15 mouse cellular contexts compared by ENCODE assay signal in the genomic region with DNA sequence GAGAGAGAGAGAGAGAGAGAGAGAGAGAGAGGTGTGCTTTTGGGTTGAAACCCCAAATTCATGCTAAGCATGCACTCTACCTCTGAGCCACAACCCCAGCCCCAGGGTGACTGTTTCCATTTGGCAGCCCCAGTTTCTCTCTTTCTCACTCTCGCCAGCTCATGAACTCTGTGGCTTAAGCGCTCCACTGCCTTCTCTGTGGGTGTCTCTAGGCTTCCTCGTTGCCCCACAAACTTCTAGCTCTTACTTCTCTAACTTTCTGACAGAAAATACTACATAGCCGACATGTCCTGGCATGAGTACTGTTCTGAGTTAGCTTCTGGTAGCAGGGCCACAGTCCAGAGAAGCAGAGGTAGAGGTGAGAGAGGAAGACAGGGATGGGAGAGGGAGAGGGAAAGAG.
A peak's percentile ranks its signal among the peaks of the same experiment; 100 is the strongest.
DNase-seq lines count a peak whose midpoint lies in the region; ATAC-seq and TF ChIP-seq lines count a peak whose summit lies in the region.
"Had no signal": no experiment of that assay in that cellular context is flagged by ENCODE, and none has a peak within 500 bp of the region (broad histone marks: within the 10 kb centered on the region; RNA-seq: fewer than 3 reads in every experiment).

No protein-coding gene starts in this region.

- no peak overlapping the region for H3K27ac ChIP-seq in heart, postnatal 0 days (ENCODE audit: low read depth)
- peak overlapping the region; percentile 42; the same call in 1 of the 2 replicates for H3K27ac ChIP-seq in limb, embryonic 10.5 days
- H3K27ac ChIP-seq in stomach, embryonic 16.5 days (ENCODE audit: low read length), result peak overlapping the region; percentile 77
- H3K27ac ChIP-seq: lung, embryonic 15.5 days; neural tube, embryonic 12.5 days had no signal

- H3K27me3 ChIP-seq in heart, postnatal 0 days (ENCODE audit: control insufficient read depth, insufficient read depth, low read length), result no peaks in the 10 kb centered on the region
- H3K27me3 ChIP-seq in limb, embryonic 10.5 days (ENCODE audit: low read depth, poor library complexity, severe bottlenecking), result no peaks in the 10 kb centered on the region
- H3K27me3 ChIP-seq in stomach, embryonic 16.5 days (ENCODE audit: control insufficient read depth, insufficient read depth, low read length), result no peaks in the 10 kb centered on the region
- H3K27me3 ChIP-seq: embryonic facial prominence, embryonic 15.5 days; heart, embryonic 12.5 days; lung, embryonic 15.5 days; neural tube, embryonic 12.5 days had no signal

- TF ChIP-seq CTCF in heart, postnatal 0 days (IDR thresholded peaks at IDR 0.05; ENCODE audit: low read depth), result no peak

- ATAC-seq in heart, postnatal 0 days (ENCODE audit: insufficient read depth, low read depth), result no peak
- no peak for ATAC-seq in stomach, embryonic 16.5 days (ENCODE audit: insufficient read depth, low FRiP score)

- TF ChIP-seq EP300 in heart, postnatal 0 days (IDR thresholded peaks at IDR 0.05; ENCODE audit: low read depth), result no peak

- no peak overlapping the region for H3K9ac ChIP-seq in heart, postnatal 0 days (replicated peaks; ENCODE audit: low read depth, low read length)
- H3K9ac ChIP-seq in stomach, embryonic 16.5 days (ENCODE audit: low read length), result no peak overlapping the region
- H3K9ac ChIP-seq: embryonic facial prominence, embryonic 15.5 days; heart, embryonic 12.5 days; lung, embryonic 15.5 days; neural tube, embryonic 12.5 days had no signal

- H3K4me1 ChIP-seq in heart, postnatal 0 days (ENCODE audit: control insufficient read depth, insufficient read depth), result peaks cover 9% of the 10 kb centered on the region; the same call in 1 of the 2 replicates
- H3K4me1 ChIP-seq in limb, embryonic 10.5 days, result peaks cover 7% of the 10 kb centered on the region
- peaks cover 11% of the 10 kb centered on the region for H3K4me1 ChIP-seq in stomach, embryonic 16.5 days (ENCODE audit: control insufficient read depth, insufficient read depth, low read length)

- peak; percentile 3 for DNase-seq in heart, postnatal 0 days (ENCODE audit: low spot score)
- no peak for DNase-seq in heart, adult 8-10 months (ENCODE audit: low spot score)
- DNase-seq in thymus, postnatal 14 days, result peak; percentile 22
- DNase-seq in thymus, postnatal 4 days, result no peak
- DNase-seq in limb, embryonic 10.5 days (ENCODE audit: low spot score), result no peak
- DNase-seq in layer of hippocampus, adult 11-12 months (ENCODE audit: low spot score), result no peak
- DNase-seq in lung, postnatal 10 days, result no peak
- DNase-seq: cerebellum, adult 9-10 months; midbrain, embryonic 14.5 days; right cerebral cortex, adult 18-20 months had no signal

- no peaks in the 10 kb centered on the region for H3K36me3 ChIP-seq in heart, postnatal 0 days (replicated peaks; ENCODE audit: control insufficient read depth, insufficient read depth, low read length)
- no peaks in the 10 kb centered on the region for H3K36me3 ChIP-seq in limb, embryonic 10.5 days
- H3K36me3 ChIP-seq in stomach, embryonic 16.5 days (ENCODE audit: control insufficient read depth, insufficient read depth, low read length), result no peaks in the 10 kb centered on the region
- H3K36me3 ChIP-seq: embryonic facial prominence, embryonic 15.5 days; heart, embryonic 12.5 days; lung, embryonic 15.5 days; neural tube, embryonic 12.5 days had no signal

- no peaks in the 10 kb centered on the region for H3K9me3 ChIP-seq in heart, postnatal 0 days (replicated peaks; ENCODE audit: control insufficient read depth, low read length)
- no peaks in the 10 kb centered on the region for H3K9me3 ChIP-seq in limb, embryonic 10.5 days (replicated peaks)
- H3K9me3 ChIP-seq in stomach, embryonic 16.5 days (replicated peaks; ENCODE audit: control insufficient read depth, low read length), result no peaks in the 10 kb centered on the region
- H3K9me3 ChIP-seq: embryonic facial prominence, embryonic 15.5 days; heart, embryonic 12.5 days; lung, embryonic 15.5 days; neural tube, embryonic 12.5 days had no signal

- no peak overlapping the region for H3K4me2 ChIP-seq in heart, postnatal 0 days (ENCODE audit: low read depth, low read length)
- H3K4me2 ChIP-seq in stomach, embryonic 16.5 days (ENCODE audit: low read depth, low read length), result no peak overlapping the region
- H3K4me2 ChIP-seq: embryonic facial prominence, embryonic 15.5 days; heart, embryonic 12.5 days; lung, embryonic 15.5 days; neural tube, embryonic 12.5 days had no signal

- WGBS in heart, postnatal 0 days, result 85% methylated on average over 4 of the region's 4 CpGs
- WGBS in limb, embryonic 10.5 days, result 87% methylated on average over 4 of the region's 4 CpGs
- WGBS in stomach, embryonic 16.5 days, result 66% methylated on average over 4 of the region's 4 CpGs

- no peak overlapping the region for H3K4me3 ChIP-seq in heart, postnatal 0 days (ENCODE audit: low read depth, low read length)
- no peak overlapping the region for H3K4me3 ChIP-seq in limb, embryonic 10.5 days
- no peak overlapping the region for H3K4me3 ChIP-seq in stomach, embryonic 16.5 days (replicated peaks; ENCODE audit: low read length)
- H3K4me3 ChIP-seq: embryonic facial prominence, embryonic 15.5 days; heart, embryonic 12.5 days; lung, embryonic 15.5 days; neural tube, embryonic 12.5 days had no signal

Comparison
In these comparisons a context has a peak if more than half of its experiments do, and no peak if none do; other contexts are left out.
1. DNase-seq: peak in heart, postnatal 0 days (single experiment) and thymus, postnatal 14 days (single experiment); none in heart, adult 8-10 months (single experiment), thymus, postnatal 4 days (single experiment), limb, embryonic 10.5 days (single experiment), layer of hippocampus, adult 11-12 months (single experiment) and lung, postnatal 10 days (single experiment).